Mouse (Mus musculus): ENCODE data around the gene Rbpj.

DNA sequence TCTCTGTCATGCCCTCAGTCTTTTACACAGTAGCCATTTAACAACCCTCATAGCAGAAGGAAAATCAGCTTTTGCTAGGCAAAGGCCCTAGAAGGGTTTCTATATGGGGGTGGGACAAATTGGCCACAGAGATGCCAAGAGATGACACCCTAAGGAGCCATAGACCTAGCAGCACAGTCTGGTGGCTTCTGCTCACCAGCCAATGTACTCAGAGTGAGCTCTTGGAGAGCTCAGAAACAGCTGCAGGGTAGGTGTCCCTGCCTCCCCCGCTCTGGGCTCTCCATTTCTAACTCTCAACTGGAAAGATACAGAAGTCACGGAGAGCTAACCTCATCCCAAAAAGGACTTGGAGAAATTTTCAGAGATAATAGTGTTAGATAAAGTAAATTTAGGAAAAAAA is 44.0 kb downstream of the Rbpj start:
- no peak for TF ChIP-seq POLR2A (IDR thresholded peaks at IDR 0.05; ENCODE audit: borderline replicate concordance, extremely low read depth, low read depth, low read length)
- TF ChIP-seq CTCF (IDR thresholded peaks at IDR 0.05; ENCODE audit: insufficient read depth, low read length), result no peak
